Mouse (Mus musculus) intestine, embryonic 14.5 days (tissue): ENCODE measurements at regions not wholly inside any gene's neighbourhood (a gene's known extent, or its start where the extent isn't known, plus 50 kb on each side); places are given as distances from the start of the nearest gene placed in this dataset.
A peak's percentile ranks its signal among the peaks of the same experiment; 100 is the strongest.

Experiments used
- ATAC-seq: fragments of 200-750 bp; cut with Nextera tagmentation; replicated peaks from 2 replicates; pipeline ENCODE4 v1.8.0; 2017; ENCODE audit warnings: low read depth, moderate number of reproducible peaks, moderate TSS enrichment, moderate library complexity; ENCODE audit not compliant: low FRiP score, low TSS enrichment
- DNase-seq: peaks from one replicate; pipeline ENCODE4 v3.0.0-alpha.2; 2018; ENCODE audit warnings: low spot score
- H3K27ac ChIP-seq: fragments of 300-500 bp; sonication (generic); 2 replicates; pipeline ENCODE4 v1.5.1; 2014; ENCODE audit warnings: low read depth, mild to moderate bottlenecking, control low read depth
- H3K27me3 ChIP-seq: fragments of 300-500 bp; sonication (generic); replicated peaks from 2 replicates; pipeline ENCODE4 v1.6.1; 2014; ENCODE audit warnings: low read length, control low read depth; ENCODE audit not compliant: control insufficient read depth, insufficient read depth
- H3K36me3 ChIP-seq: fragments of 300-500 bp; sonication (generic); 2 replicates; pipeline ENCODE4 v1.6.1; 2014; ENCODE audit warnings: low read length, control low read depth; ENCODE audit not compliant: control insufficient read depth, insufficient read depth
- H3K4me1 ChIP-seq: fragments of 300-500 bp; sonication (generic); replicated peaks from 2 replicates; pipeline ENCODE4 v1.6.1; 2014; ENCODE audit warnings: low read length, control low read depth, mixed read lengths; ENCODE audit not compliant: control insufficient read depth, insufficient read depth
- H3K4me2 ChIP-seq: fragments of 300-500 bp; sonication (generic); 2 replicates; pipeline ENCODE4 v1.6.1; 2014; ENCODE audit warnings: low read length
- H3K4me3 ChIP-seq: fragments of 300-500 bp; sonication (generic); 2 replicates; pipeline ENCODE4 v1.5.1; 2014; ENCODE audit warnings: low read depth, low read length, control low read depth, mixed read lengths
- H3K9ac ChIP-seq: fragments of 300-500 bp; sonication (generic); 2 replicates; pipeline ENCODE4 v1.6.1; 2014; ENCODE audit warnings: mild to moderate bottlenecking, low read length
- H3K9me3 ChIP-seq: fragments of 300-500 bp; sonication (generic); 2 replicates; pipeline ENCODE4 v1.6.1; 2016; ENCODE audit warnings: low read length, control low read depth; ENCODE audit not compliant: control insufficient read depth
- WGBS: fragments of 180-500 bp; shearing (Covaris S2); extraction: QIAGEN DNeasy Blood & Tissue Kit; methylation state at CpG from one replicate; pipeline ENCODE4 v1.1.7; 2014; 5-methylcytosine and 5-hydroxymethylcytosine counted together

- no peak overlapping the region for H3K9ac ChIP-seq
- no peaks in the 10 kb centered on the region for H3K36me3 ChIP-seq
- H3K9me3 ChIP-seq = 0 out of 2 replicates have a peak, but pooled peaks cover 2% of the 10 kb centered on the region
- ATAC-seq (no peak), DNase-seq (no peak)
- 44% methylated on average over 3 of the region's 3 CpGs for WGBS
- 0 out of 2 replicates have a peak, but pooled peaks cover 3% of the 10 kb centered on the region for H3K4me1 ChIP-seq
- no peak overlapping the region for H3K27ac ChIP-seq
- no peaks in the 10 kb centered on the region for H3K27me3 ChIP-seq
- H3K4me2 ChIP-seq = no peak overlapping the region
- no peak overlapping the region for H3K4me3 ChIP-seq
Observed at GRCm38 (mm10) chr1:189584831-189585230, 103.1 kb downstream of the Cenpf start.

- Histone ChIP-seq H3K27me3 (no peaks in the 10 kb centered on the region), H3K9me3 (no peaks in the 10 kb centered on the region), H3K4me1 (peaks cover 5% of the 10 kb centered on the region; the same call in 1 of the 2 replicates), H3K9ac (no peak overlapping the region), H3K36me3 (no peaks in the 10 kb centered on the region), H3K27ac (no peak overlapping the region), H3K4me3 (no peak overlapping the region), H3K4me2 (no peak overlapping the region)
- 83% methylated on average over 4 of the region's 4 CpGs for WGBS
- DNase-seq = no peak
- ATAC-seq = no peak
Observed at GRCm38 (mm10) chr1:189581427-189581826, 106.5 kb downstream of the Cenpf start.

- Histone ChIP-seq H3K27me3 (no peaks in the 10 kb centered on the region), H3K27ac (no peak overlapping the region), H3K4me1 (peaks cover 3% of the 10 kb centered on the region; the same call in 1 of the 2 replicates), H3K36me3 (no peaks in the 10 kb centered on the region), H3K4me3 (no peak overlapping the region), H3K9me3 (no peaks in the 10 kb centered on the region), H3K4me2 (no peak overlapping the region), H3K9ac (no peak overlapping the region)
- ATAC-seq (0 out of 2 replicates have a peak, but pooled peaks have one; percentile 15), DNase-seq (peak; percentile 74)
- WGBS = 65% methylated on average over 2 of the region's 2 CpGs
Observed at GRCm38 (mm10) chr1:189579358-189579757, 108.5 kb downstream of the Cenpf start.

- Histone ChIP-seq H3K27me3 (no peaks in the 10 kb centered on the region), H3K27ac (peak overlapping the region; percentile 20), H3K4me1 (peaks cover 3% of the 10 kb centered on the region; the same call in 1 of the 2 replicates), H3K36me3 (no peaks in the 10 kb centered on the region), H3K4me2 (no peak overlapping the region), H3K9ac (no peak overlapping the region), H3K9me3 (0 out of 2 replicates have a peak, but pooled peaks cover 3% of the 10 kb centered on the region), H3K4me3 (no peak overlapping the region)
- 31% methylated on average over 11 of the region's 11 CpGs for WGBS
- no peak for ATAC-seq
- no peak for DNase-seq
Observed at GRCm38 (mm10) chr1:189576311-189577002, 111.4 kb downstream of the Cenpf start.

GRCm38 (mm10) chr1:189575525-189576240, 112.2 kb downstream of the Cenpf start:
- Histone ChIP-seq H3K27ac (peak overlapping the region; percentile 20; the same call in 1 of the 2 replicates), H3K4me1 (peaks cover 3% of the 10 kb centered on the region; the same call in 1 of the 2 replicates), H3K27me3 (no peaks in the 10 kb centered on the region), H3K9ac (no peak overlapping the region), H3K9me3 (0 out of 2 replicates have a peak, but pooled peaks cover 3% of the 10 kb centered on the region), H3K36me3 (no peaks in the 10 kb centered on the region), H3K4me3 (no peak overlapping the region), H3K4me2 (no peak overlapping the region)
- no peak for DNase-seq
- WGBS = 86% methylated on average over 10 of the region's 10 CpGs
- no peak for ATAC-seq

GRCm38 (mm10) chr1:189566491-189566890, 121.4 kb downstream of the Cenpf start:
- ATAC-seq (no peak), DNase-seq (no peak)
- Histone ChIP-seq H3K36me3 (no peaks in the 10 kb centered on the region), H3K27ac (no peak overlapping the region), H3K4me2 (no peak overlapping the region), H3K4me1 (no peaks in the 10 kb centered on the region), H3K27me3 (no peaks in the 10 kb centered on the region), H3K4me3 (no peak overlapping the region), H3K9me3 (no peaks in the 10 kb centered on the region), H3K9ac (no peak overlapping the region)
- WGBS = 22% methylated on average over 7 of the region's 7 CpGs

GRCm38 (mm10) chr1:189561831-189562230, 126.1 kb downstream of the Cenpf start:
- no peak for DNase-seq
- no peak for ATAC-seq
- H3K9me3 ChIP-seq = no peaks in the 10 kb centered on the region
- H3K36me3 ChIP-seq = no peaks in the 10 kb centered on the region
- H3K27ac ChIP-seq = no peak overlapping the region
- peaks cover 4% of the 10 kb centered on the region; the same call in 1 of the 2 replicates for H3K4me1 ChIP-seq
- 86% methylated on average over 12 of the region's 12 CpGs for WGBS
- H3K9ac ChIP-seq = no peak overlapping the region
- no peak overlapping the region for H3K4me2 ChIP-seq
- no peak overlapping the region for H3K4me3 ChIP-seq
- no peaks in the 10 kb centered on the region for H3K27me3 ChIP-seq

GRCm38 (mm10) chr1:189560576-189560975, 127.3 kb downstream of the Cenpf start:
- Histone ChIP-seq H3K27ac (no peak overlapping the region), H3K4me3 (no peak overlapping the region), H3K4me2 (peak overlapping the region; percentile 16; the same call in 1 of the 2 replicates), H3K9me3 (no peaks in the 10 kb centered on the region), H3K36me3 (no peaks in the 10 kb centered on the region), H3K4me1 (peaks cover 4% of the 10 kb centered on the region; the same call in 1 of the 2 replicates), H3K27me3 (no peaks in the 10 kb centered on the region), H3K9ac (no peak overlapping the region)
- DNase-seq = no peak
- no peak for ATAC-seq
- WGBS = 29% methylated on average over 10 of the region's 10 CpGs
